Mouse (Mus musculus): ENCODE measurements around the gene Pcsk4.

DNA sequence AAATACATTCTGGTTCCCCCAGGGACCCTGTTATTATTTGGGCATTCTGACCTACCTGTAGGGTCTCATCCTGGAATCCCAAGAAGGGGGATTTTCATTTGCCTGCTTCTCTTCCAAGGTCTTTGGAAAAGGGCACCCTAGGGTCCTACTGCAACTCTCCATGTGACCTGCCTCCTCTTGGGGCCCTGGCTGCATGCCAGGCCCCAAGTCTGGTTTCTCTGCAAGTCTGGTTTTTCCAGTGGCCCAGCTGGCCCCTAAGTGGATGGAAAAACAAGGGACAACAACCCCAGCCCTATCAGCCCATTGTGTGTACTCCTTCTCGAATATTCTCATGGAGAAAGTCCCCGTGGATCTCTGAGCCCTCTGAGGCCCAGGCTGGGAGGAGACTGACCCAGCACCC is 1.6 kb upstream of the Pcsk4 start:
- no peak for TF ChIP-seq E2F4 (IDR thresholded peaks at IDR 0.05; ENCODE audit: insufficient replicate concordance, low read depth, low read length)
- TF ChIP-seq CTCF (conservative IDR thresholded peaks at IDR 0.05 in 1 of 2, IDR thresholded peaks at IDR 0.05 in 1 of 2; ENCODE audit: low read depth in 2 of 2, low read length in 2 of 2), result no peak
- TF ChIP-seq CHD2 (IDR thresholded peaks at IDR 0.05; ENCODE audit: low read length), result no peak
- TF ChIP-seq USF1 (IDR thresholded peaks at IDR 0.05; ENCODE audit: low read depth, low read length), result no peak
